Mouse (Mus musculus) embryo, embryonic 10.5 days (tissue): Measurements from ENCODE around the gene Slc12a5.
A peak's percentile ranks its signal among the peaks of the same experiment; 100 is the strongest.

Experiments used
- DNase-seq: peaks from one replicate; pipeline ENCODE4 v3.0.0-alpha.2; 2015; ENCODE audit warnings: low spot score

The Slc12a5 gene

GRCm38 (mm10) chr2:164979749-164980148 lies 19.1 kb downstream of the Slc12a5 start:
- peak; percentile 85 for DNase-seq

- no peak for DNase-seq
Measured at GRCm38 (mm10) chr2:164985962-164986361, 25.4 kb downstream of the Slc12a5 start.

- DNase-seq = no peak
Measured at GRCm38 (mm10) chr2:164986371-164987027, 25.9 kb downstream of the Slc12a5 start.

GRCm38 (mm10) chr2:164988777-164989176 lies 28.2 kb downstream of the Slc12a5 start:
- no peak for DNase-seq

- DNase-seq = no peak
Measured at GRCm38 (mm10) chr2:164991111-164991510, 30.5 kb downstream of the Slc12a5 start.

GRCm38 (mm10) chr2:164991808-164992207 lies 31.2 kb downstream of the Slc12a5 start:
- DNase-seq = no peak

GRCm38 (mm10) chr2:164994156-164994555 lies 33.6 kb downstream of the Slc12a5 start:
- DNase-seq = no peak

GRCm38 (mm10) chr2:164994659-164995428 lies 34.2 kb downstream of the Slc12a5 start:
- DNase-seq = no peak

GRCm38 (mm10) chr2:164995976-164996375 lies 35.4 kb downstream of the Slc12a5 start:
- DNase-seq = no peak

GRCm38 (mm10) chr2:164996848-164997720 lies 36.5 kb downstream of the Slc12a5 start:
- DNase-seq = peak; percentile 15

- DNase-seq = peak; percentile 37
Measured at GRCm38 (mm10) chr2:164997721-164998428, 37.3 kb downstream of the Slc12a5 start.

GRCm38 (mm10) chr2:165001958-165002357 lies 41.4 kb downstream of the Slc12a5 start:
- DNase-seq = no peak

GRCm38 (mm10) chr2:165003108-165003507 lies 42.5 kb downstream of the Slc12a5 start:
- no peak for DNase-seq

GRCm38 (mm10) chr2:165004237-165004636 lies 43.6 kb downstream of the Slc12a5 start:
- DNase-seq = no peak

- DNase-seq = no peak
Measured at GRCm38 (mm10) chr2:165006813-165007212, 46.2 kb downstream of the Slc12a5 start.

- no peak for DNase-seq
Measured at GRCm38 (mm10) chr2:165007986-165008385, 47.4 kb downstream of the Slc12a5 start.

- DNase-seq = no peak
Measured at GRCm38 (mm10) chr2:165009161-165009560, 48.6 kb downstream of the Slc12a5 start.

GRCm38 (mm10) chr2:165009581-165009980 lies 49.0 kb downstream of the Slc12a5 start:
- no peak for DNase-seq

- DNase-seq = no peak
Measured at GRCm38 (mm10) chr2:165010351-165010750, 49.7 kb downstream of the Slc12a5 start.

GRCm38 (mm10) chr2:165014935-165015334 lies 54.3 kb downstream of the Slc12a5 start:
- no peak for DNase-seq

- no peak for DNase-seq
Measured at GRCm38 (mm10) chr2:165020490-165020889, 59.9 kb downstream of the Slc12a5 start.

- DNase-seq = no peak
Measured at GRCm38 (mm10) chr2:165027163-165027562, 66.6 kb downstream of the Slc12a5 start.
